Mouse (Mus musculus) lung, adult 2 months (tissue): Measurements from ENCODE around the gene Pars2.

Source experiments
- CTCF ChIP-seq: fragments of 200-500 bp; IDR thresholded peaks from 2 replicates; pipeline ENCODE4 v1.5.1; 2011; ENCODE audit warnings: mild to moderate bottlenecking, low read length, control low read depth; ENCODE audit not compliant: insufficient read depth
- POLR2A ChIP-seq: fragments of 200-500 bp; IDR thresholded peaks from 2 replicates; pipeline ENCODE4 v1.6.1; 2011; ENCODE audit warnings: low read depth, mild to moderate bottlenecking, control low read depth, low read length, borderline replicate concordance; ENCODE audit errors: extremely low read depth

GRCm38 (mm10) chr4:106679152-106679551, 28.3 kb downstream of the Pars2 start:
- no peak for TF ChIP-seq CTCF
- TF ChIP-seq POLR2A: no peak
